Mouse (Mus musculus) stomach, embryonic 15.5 days (tissue): ENCODE measurements at regions not wholly inside any gene's neighbourhood (a gene's known extent, or its start where the extent isn't known, plus 50 kb on each side); places are given as distances from the start of the nearest gene placed in this dataset.

Experiments used
- ATAC-seq: fragments of 200-750 bp; cut with Nextera tagmentation; 2 replicates; pipeline ENCODE4 v1.8.0; 2017; ENCODE audit warnings: low read depth, moderate number of reproducible peaks, moderate TSS enrichment; ENCODE audit not compliant: insufficient read depth, low FRiP score
- H3K27ac ChIP-seq: fragments of 300-500 bp; sonication (generic); 2 replicates; pipeline ENCODE4 v1.5.1; 2015; ENCODE audit warnings: mild to moderate bottlenecking, inconsistent platforms
- H3K27me3 ChIP-seq: fragments of 300-500 bp; sonication (generic); replicated peaks from 2 replicates; pipeline ENCODE4 v1.6.1; 2015; ENCODE audit warnings: inconsistent platforms
- H3K36me3 ChIP-seq: fragments of 300-500 bp; sonication (generic); 2 replicates; pipeline ENCODE4 v1.6.1; 2015; ENCODE audit warnings: inconsistent platforms
- H3K4me1 ChIP-seq: fragments of 300-500 bp; sonication (generic); 2 replicates; pipeline ENCODE4 v1.6.1; 2015; ENCODE audit warnings: inconsistent platforms
- H3K4me2 ChIP-seq: fragments of 300-500 bp; sonication (generic); 2 replicates; pipeline ENCODE4 v1.6.1; 2015; ENCODE audit warnings: mild to moderate bottlenecking, inconsistent platforms
- H3K4me3 ChIP-seq: fragments of 300-500 bp; sonication (generic); replicated peaks from 2 replicates; pipeline ENCODE4 v1.5.1; 2015; ENCODE audit warnings: inconsistent platforms
- H3K9ac ChIP-seq: fragments of 300-500 bp; sonication (generic); 2 replicates; pipeline ENCODE4 v1.6.1; 2015; ENCODE audit warnings: inconsistent platforms
- H3K9me3 ChIP-seq: fragments of 300-500 bp; sonication (generic); 2 replicates; pipeline ENCODE4 v1.6.1; 2016; ENCODE audit warnings: inconsistent platforms
- WGBS: fragments of 180-500 bp; shearing (Covaris S2); methylation state at CpG from one replicate; pipeline ENCODE4 v1.1.7; 2015; 5-methylcytosine and 5-hydroxymethylcytosine counted together

- no peak overlapping the region for H3K9ac ChIP-seq
- H3K9me3 ChIP-seq, result no peaks in the 10 kb centered on the region
- no peak overlapping the region for H3K27ac ChIP-seq
- no peak overlapping the region for H3K4me2 ChIP-seq
- no peak overlapping the region for H3K4me3 ChIP-seq
- ATAC-seq, result no peak
- no peaks in the 10 kb centered on the region for H3K27me3 ChIP-seq
- no peaks in the 10 kb centered on the region for H3K36me3 ChIP-seq
- WGBS, result 75% methylated on average over 1 of the region's 1 CpGs
- H3K4me1 ChIP-seq, result no peaks in the 10 kb centered on the region
Measured at GRCm38 (mm10) chr8:127884641-127885040, 473.8 kb upstream of the Nrp1 start.

- H3K27ac ChIP-seq, result no peak overlapping the region
- no peaks in the 10 kb centered on the region for H3K36me3 ChIP-seq
- WGBS, result 81% methylated on average over 3 of the region's 3 CpGs
- no peak overlapping the region for H3K9ac ChIP-seq
- ATAC-seq, result no peak
- no peaks in the 10 kb centered on the region for H3K27me3 ChIP-seq
- H3K4me3 ChIP-seq, result no peak overlapping the region
- H3K4me1 ChIP-seq, result no peaks in the 10 kb centered on the region
- no peaks in the 10 kb centered on the region for H3K9me3 ChIP-seq
- no peak overlapping the region for H3K4me2 ChIP-seq
Measured at GRCm38 (mm10) chr8:127885211-127885610, 473.2 kb upstream of the Nrp1 start.

- Histone ChIP-seq H3K4me2 (no peak overlapping the region), H3K4me3 (no peak overlapping the region), H3K27me3 (no peaks in the 10 kb centered on the region), H3K9ac (no peak overlapping the region), H3K9me3 (no peaks in the 10 kb centered on the region), H3K27ac (no peak overlapping the region), H3K36me3 (no peaks in the 10 kb centered on the region), H3K4me1 (no peaks in the 10 kb centered on the region)
- no peak for ATAC-seq
- WGBS, result 32% methylated on average over 3 of the region's 3 CpGs
Measured at GRCm38 (mm10) chr8:127885831-127886230, 472.6 kb upstream of the Nrp1 start.

- H3K36me3 ChIP-seq, result no peaks in the 10 kb centered on the region
- no peak overlapping the region for H3K9ac ChIP-seq
- WGBS, result 51% methylated on average over 6 of the region's 6 CpGs
- no peaks in the 10 kb centered on the region for H3K4me1 ChIP-seq
- H3K27me3 ChIP-seq, result no peaks in the 10 kb centered on the region
- no peak overlapping the region for H3K27ac ChIP-seq
- no peak for ATAC-seq
- no peaks in the 10 kb centered on the region for H3K9me3 ChIP-seq
- H3K4me2 ChIP-seq, result no peak overlapping the region
- no peak overlapping the region for H3K4me3 ChIP-seq
Measured at GRCm38 (mm10) chr8:127890729-127891128, 467.7 kb upstream of the Nrp1 start.

GRCm38 (mm10) chr8:127894284-127894683 lies 464.1 kb upstream of the Nrp1 start:
- ATAC-seq, result no peak
- H3K27me3 ChIP-seq, result no peaks in the 10 kb centered on the region

GRCm38 (mm10) chr8:127908436-127908835 lies 450.0 kb upstream of the Nrp1 start:
- Histone ChIP-seq H3K4me2 (no peak overlapping the region), H3K9me3 (no peaks in the 10 kb centered on the region), H3K36me3 (no peaks in the 10 kb centered on the region), H3K9ac (no peak overlapping the region), H3K27ac (no peak overlapping the region), H3K4me1 (no peaks in the 10 kb centered on the region), H3K4me3 (no peak overlapping the region), H3K27me3 (no peaks in the 10 kb centered on the region)
- ATAC-seq, result no peak
- 76% methylated on average over 5 of the region's 5 CpGs for WGBS

More at GRCm38 (mm10) chr8:127894284-127894683, 464.1 kb upstream of the Nrp1 start:
- no peak overlapping the region for H3K27ac ChIP-seq
- no peak overlapping the region for H3K4me2 ChIP-seq
- no peaks in the 10 kb centered on the region for H3K36me3 ChIP-seq
- H3K9me3 ChIP-seq, result no peaks in the 10 kb centered on the region
- no peak overlapping the region for H3K9ac ChIP-seq
- H3K4me1 ChIP-seq, result no peaks in the 10 kb centered on the region
- no peak overlapping the region for H3K4me3 ChIP-seq

- Histone ChIP-seq H3K36me3 (no peaks in the 10 kb centered on the region), H3K4me1 (no peaks in the 10 kb centered on the region), H3K4me3 (no peak overlapping the region), H3K27ac (no peak overlapping the region), H3K9me3 (no peaks in the 10 kb centered on the region), H3K4me2 (no peak overlapping the region), H3K27me3 (no peaks in the 10 kb centered on the region), H3K9ac (no peak overlapping the region)
- ATAC-seq, result no peak
- 64% methylated on average over 2 of the region's 2 CpGs for WGBS
Measured at GRCm38 (mm10) chr8:127909580-127909979, 448.8 kb upstream of the Nrp1 start.

- H3K4me1 ChIP-seq, result no peaks in the 10 kb centered on the region
- H3K27me3 ChIP-seq, result no peaks in the 10 kb centered on the region
- H3K9ac ChIP-seq, result no peak overlapping the region
- no peak overlapping the region for H3K27ac ChIP-seq
- WGBS, result 52% methylated on average over 3 of the region's 3 CpGs
- H3K4me2 ChIP-seq, result no peak overlapping the region
- no peak for ATAC-seq
- H3K4me3 ChIP-seq, result no peak overlapping the region
- no peaks in the 10 kb centered on the region for H3K36me3 ChIP-seq
- no peaks in the 10 kb centered on the region for H3K9me3 ChIP-seq
Measured at GRCm38 (mm10) chr8:127914086-127914485, 444.3 kb upstream of the Nrp1 start.

- Histone ChIP-seq H3K9me3 (no peaks in the 10 kb centered on the region), H3K27me3 (no peaks in the 10 kb centered on the region)
- 43% methylated on average over 2 of the region's 2 CpGs for WGBS
Measured at GRCm38 (mm10) chr8:127914914-127915313, 443.5 kb upstream of the Nrp1 start.

GRCm38 (mm10) chr8:127915591-127916028 lies 442.8 kb upstream of the Nrp1 start:
- ATAC-seq, result no peak
- WGBS, result 19% methylated on average over 2 of the region's 2 CpGs
- H3K4me3 ChIP-seq, result no peak overlapping the region
- no peak overlapping the region for H3K4me2 ChIP-seq
- no peaks in the 10 kb centered on the region for H3K27me3 ChIP-seq
- no peaks in the 10 kb centered on the region for H3K4me1 ChIP-seq
- H3K27ac ChIP-seq, result no peak overlapping the region
- H3K9ac ChIP-seq, result no peak overlapping the region
- no peaks in the 10 kb centered on the region for H3K9me3 ChIP-seq
- H3K36me3 ChIP-seq, result no peaks in the 10 kb centered on the region

More at GRCm38 (mm10) chr8:127914914-127915313, 443.5 kb upstream of the Nrp1 start:
- no peak overlapping the region for H3K4me3 ChIP-seq
- no peaks in the 10 kb centered on the region for H3K36me3 ChIP-seq
- H3K4me1 ChIP-seq, result no peaks in the 10 kb centered on the region
- H3K9ac ChIP-seq, result no peak overlapping the region
- no peak overlapping the region for H3K4me2 ChIP-seq
- no peak overlapping the region for H3K27ac ChIP-seq
- ATAC-seq, result no peak

GRCm38 (mm10) chr8:127921925-127922324 lies 436.5 kb upstream of the Nrp1 start:
- Histone ChIP-seq H3K4me2 (no peak overlapping the region), H3K4me3 (no peak overlapping the region), H3K9ac (no peak overlapping the region), H3K27me3 (no peaks in the 10 kb centered on the region), H3K9me3 (no peaks in the 10 kb centered on the region), H3K36me3 (no peaks in the 10 kb centered on the region), H3K4me1 (no peaks in the 10 kb centered on the region), H3K27ac (no peak overlapping the region)
- ATAC-seq, result no peak
- 90% methylated on average over 1 of the region's 1 CpGs for WGBS

- WGBS, result 89% methylated on average over 4 of the region's 4 CpGs
- H3K36me3 ChIP-seq, result no peaks in the 10 kb centered on the region
- H3K4me1 ChIP-seq, result no peaks in the 10 kb centered on the region
- H3K9ac ChIP-seq, result no peak overlapping the region
- H3K27me3 ChIP-seq, result no peaks in the 10 kb centered on the region
- H3K27ac ChIP-seq, result no peak overlapping the region
- ATAC-seq, result no peak
- H3K4me2 ChIP-seq, result no peak overlapping the region
- no peak overlapping the region for H3K4me3 ChIP-seq
- H3K9me3 ChIP-seq, result no peaks in the 10 kb centered on the region
Measured at GRCm38 (mm10) chr8:127923321-127923720, 435.1 kb upstream of the Nrp1 start.

GRCm38 (mm10) chr8:127932276-127932675 lies 426.1 kb upstream of the Nrp1 start:
- H3K9ac ChIP-seq, result no peak overlapping the region
- no peak overlapping the region for H3K4me2 ChIP-seq
- H3K4me1 ChIP-seq, result no peaks in the 10 kb centered on the region
- no peaks in the 10 kb centered on the region for H3K36me3 ChIP-seq
- WGBS, result 81% methylated on average over 1 of the region's 1 CpGs
- H3K27me3 ChIP-seq, result no peaks in the 10 kb centered on the region
- no peak for ATAC-seq
- no peaks in the 10 kb centered on the region for H3K9me3 ChIP-seq
- H3K4me3 ChIP-seq, result no peak overlapping the region
- no peak overlapping the region for H3K27ac ChIP-seq
